Mouse (Mus musculus) liver, adult (tissue): ENCODE results near the gene Psenen.

Experiments
- GATA4 ChIP-seq: IDR thresholded peaks from 2 replicates; pipeline ENCODE4 v1.6.1; 2014; ENCODE audit warnings: mild to moderate bottlenecking, low read length; ENCODE audit not compliant: insufficient replicate concordance

The Psenen gene

GRCm38 (mm10) chr7:30515003-30515760, 48.2 kb downstream of the Psenen start:
- no peak for TF ChIP-seq GATA4
